Mouse (Mus musculus) heart, embryonic 14.5 days (tissue): Measurements from ENCODE around the gene Cdr2l. TPM values are rescaled to one million over a fixed set of nuclear protein-coding genes. Genes with fewer than 3 reads are reported as not detected.
"Not testable (repeated sequence)": the region's sequence is repeated elsewhere in the genome, so short reads cannot be mapped to it uniquely, and the experiment has no call there.

ENCODE experiments used
- ATAC-seq: fragments of 200-750 bp; cut with Nextera tagmentation; 2 replicates; pipeline ENCODE4 v1.8.0; 2017; ENCODE audit warnings: low read depth, moderate TSS enrichment; ENCODE audit not compliant: insufficient number of reproducible peaks, insufficient read depth, low FRiP score
- H3K27ac ChIP-seq, 2 experiments: fragments of 200-500 bp in 1 of 2; fragments of 300-500 bp in 1 of 2; sonication (generic) in 1 of 2; replicated peaks in 1 of 2; 2 replicates each; pipeline ENCODE4 v1.5.1; 2012 to 2014; ENCODE audit warnings: low read depth in 2 of 2, low read length in 2 of 2, control low read depth in 1 of 2, mild to moderate bottlenecking in 1 of 2, mixed read lengths in 1 of 2; ENCODE audit not compliant: control insufficient read depth in 1 of 2, insufficient read depth in 1 of 2
- H3K27me3 ChIP-seq: fragments of 300-500 bp; sonication (generic); 2 replicates; pipeline ENCODE4 v1.6.1; 2014; ENCODE audit warnings: mild to moderate bottlenecking, low read length, control low read depth; ENCODE audit not compliant: control insufficient read depth, insufficient read depth
- H3K36me3 ChIP-seq: fragments of 300-500 bp; sonication (generic); 2 replicates; pipeline ENCODE4 v1.6.1; 2014; ENCODE audit warnings: mild to moderate bottlenecking, control low read depth, low read length, mixed read lengths; ENCODE audit not compliant: control insufficient read depth, insufficient read depth
- H3K4me1 ChIP-seq, 2 experiments: fragments of 200-500 bp in 1 of 2; fragments of 300-500 bp in 1 of 2; sonication (generic) in 1 of 2; 2 replicates each; pipeline ENCODE4 v1.6.1; 2012 to 2014; ENCODE audit warnings: low read length in 2 of 2, control low read depth in 1 of 2, mixed read lengths in 1 of 2; ENCODE audit not compliant: control insufficient read depth in 2 of 2, insufficient read depth in 2 of 2
- H3K4me2 ChIP-seq: fragments of 300-500 bp; sonication (generic); 2 replicates; pipeline ENCODE4 v1.6.1; 2014; ENCODE audit warnings: mild to moderate bottlenecking, low read length
- H3K4me3 ChIP-seq, 2 experiments: fragments of 200-500 bp in 1 of 2; fragments of 300-500 bp in 1 of 2; sonication (generic) in 1 of 2; 2 replicates each; pipeline ENCODE4 v1.5.1; 2012 to 2014; ENCODE audit warnings: low read length in 2 of 2, mild to moderate bottlenecking in 2 of 2, control low read depth in 1 of 2, low read depth in 1 of 2, moderate library complexity in 1 of 2; ENCODE audit not compliant: control insufficient read depth in 1 of 2, insufficient read depth in 1 of 2
- H3K9ac ChIP-seq: fragments of 300-500 bp; sonication (generic); 2 replicates; pipeline ENCODE4 v1.6.1; 2014; ENCODE audit warnings: mild to moderate bottlenecking, low read length
- H3K9me3 ChIP-seq: fragments of 300-500 bp; sonication (generic); 2 replicates; pipeline ENCODE4 v1.6.1; 2016; ENCODE audit warnings: low read length, control low read depth; ENCODE audit not compliant: control insufficient read depth
- WGBS: fragments of 180-500 bp; shearing (Covaris S2); extraction: QIAGEN DNeasy Blood & Tissue Kit; methylation state at CpG from one replicate; pipeline ENCODE4 v1.1.7; 2014; 5-methylcytosine and 5-hydroxymethylcytosine counted together
- polyA plus RNA-seq: library from polyadenylated mRNA; unstranded; fragments of >200 nt; fragmentation: Nextera tagmentation; extraction: Ambion mirVana; gene quantifications from 2 replicates; pipeline ENCODE4 v1.2.1, GENCODE M21; 2014

Gene Cdr2l
- polyA plus RNA-seq, 1 experiment from 2014 or later, result 10.5 TPM

DNA sequence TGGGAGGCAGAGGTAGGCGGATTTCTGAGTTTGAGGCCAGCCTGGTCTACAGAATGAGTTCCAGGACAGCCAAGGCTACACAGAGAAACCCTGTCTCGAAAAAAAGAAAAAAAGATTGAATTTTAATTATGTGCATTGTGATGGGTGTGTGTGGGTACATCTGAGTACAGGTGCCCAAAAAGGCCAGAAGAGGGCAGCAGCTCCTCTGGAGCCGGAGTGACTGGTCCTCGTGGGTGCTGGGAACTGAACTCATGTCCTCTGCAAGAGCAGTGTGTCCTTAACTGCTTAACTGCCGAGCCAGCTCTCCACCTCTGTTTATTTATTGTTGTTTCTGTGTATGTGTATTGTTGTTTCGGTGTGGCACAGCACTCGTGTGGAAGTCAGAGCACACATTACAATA lies 3.9 kb upstream of the Cdr2l start:
- no peak overlapping the region for H3K4me2 ChIP-seq
- peaks cover 11 to 20% of the 10 kb centered on the region in 2 experiments for H3K4me1 ChIP-seq
- H3K36me3 ChIP-seq, result no peaks in the 10 kb centered on the region
- H3K27me3 ChIP-seq, result peaks cover 19% of the 10 kb centered on the region; the same call in 1 of the 2 replicates
- no peak for ATAC-seq
- WGBS, result 86% methylated on average over 7 of the region's 7 CpGs
- H3K4me3 ChIP-seq, result no peak overlapping the region
- no peaks in the 10 kb centered on the region for H3K9me3 ChIP-seq
- no peak overlapping the region for H3K27ac ChIP-seq
- H3K9ac ChIP-seq, result no peak overlapping the region

DNA sequence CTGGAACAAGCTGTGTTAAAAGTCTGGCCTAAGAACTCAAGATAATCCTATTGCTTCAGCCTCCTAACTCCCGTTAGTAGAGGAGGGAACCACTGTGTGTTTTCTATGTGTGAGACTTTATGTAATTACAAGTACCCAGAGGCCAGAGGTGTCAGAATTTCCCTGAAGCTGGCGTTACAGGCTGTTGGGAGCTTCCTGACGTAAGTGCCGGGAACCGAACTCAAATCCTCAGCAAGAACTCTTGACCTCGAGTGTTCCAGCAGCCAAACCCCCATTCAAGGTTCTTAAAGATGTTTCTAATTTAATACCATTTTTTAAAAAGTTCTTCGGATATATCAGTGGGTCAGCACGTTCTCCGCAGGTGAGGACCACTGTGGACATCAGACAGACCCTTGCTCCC lies 440 bp upstream of the Cdr2l start:
- no peaks in the 10 kb centered on the region for H3K36me3 ChIP-seq
- 11% methylated on average over 9 of the region's 9 CpGs for WGBS
- peak overlapping the region; percentile 76 for H3K4me2 ChIP-seq
- no peaks in the 10 kb centered on the region for H3K9me3 ChIP-seq
- ATAC-seq, result no peak
- peak overlapping the region; percentile 28 to 68; a peak in 3 of 4 replicates for H3K27ac ChIP-seq
- H3K4me3 ChIP-seq, result peak overlapping the region; percentile 74 to 79
- H3K27me3 ChIP-seq, result peaks cover 6% of the 10 kb centered on the region; the same call in 1 of the 2 replicates
- peaks cover 18 to 34% of the 10 kb centered on the region in 2 experiments for H3K4me1 ChIP-seq
- peak overlapping the region; percentile 86 for H3K9ac ChIP-seq

GRCm38 (mm10) chr11:115382891-115383290 lies 1.2 kb downstream of the Cdr2l start:
- Histone ChIP-seq H3K27me3 (peaks cover 6% of the 10 kb centered on the region; the same call in 1 of the 2 replicates), H3K9me3 (no peaks in the 10 kb centered on the region), H3K9ac (peak overlapping the region; percentile 86), H3K4me3 (peak overlapping the region; percentile 74 to 79), H3K27ac (peak overlapping the region in 1 of 2 experiments; percentile 70; a peak in 1 of 4 replicates), H3K36me3 (no peaks in the 10 kb centered on the region), H3K4me1 (peaks cover 18 to 34% of the 10 kb centered on the region in 2 experiments), H3K4me2 (peak overlapping the region; percentile 76)
- 13% methylated on average over 5 of the region's 5 CpGs for WGBS
- no peak for ATAC-seq

GRCm38 (mm10) chr11:115383701-115384474 lies 2.2 kb downstream of the Cdr2l start:
- no peak for ATAC-seq
- 50% methylated on average over 16 of the region's 16 CpGs for WGBS
- H3K4me3 ChIP-seq, result peak overlapping the region in 1 of 2 experiments; percentile 74; a peak in 1 of 4 replicates
- 0 out of 2 replicates have a peak overlapping the region, but pooled peaks have one; percentile 8 for H3K9ac ChIP-seq
- H3K36me3 ChIP-seq, result no peaks in the 10 kb centered on the region
- peak overlapping the region; percentile 3 to 19; a peak in 1 of 4 replicates for H3K27ac ChIP-seq
- H3K4me1 ChIP-seq, result peaks cover 18 to 34% of the 10 kb centered on the region in 2 experiments
- no peaks in the 10 kb centered on the region for H3K9me3 ChIP-seq
- H3K4me2 ChIP-seq, result peak overlapping the region; percentile 76
- H3K27me3 ChIP-seq, result peaks cover 6% of the 10 kb centered on the region; the same call in 1 of the 2 replicates

GRCm38 (mm10) chr11:115384587-115384986 lies 2.9 kb downstream of the Cdr2l start:
- Histone ChIP-seq H3K27ac (0 out of 4 replicates have a peak overlapping the region, but pooled peaks of 1 of the 2 experiments have one; percentile 3), H3K9ac (peak overlapping the region; percentile 21; the same call in 1 of the 2 replicates), H3K27me3 (peaks cover 6% of the 10 kb centered on the region; the same call in 1 of the 2 replicates), H3K9me3 (no peaks in the 10 kb centered on the region), H3K4me2 (peak overlapping the region; percentile 76; the same call in 1 of the 2 replicates), H3K4me3 (no peak overlapping the region), H3K4me1 (peaks cover 18 to 34% of the 10 kb centered on the region in 2 experiments), H3K36me3 (no peaks in the 10 kb centered on the region)
- WGBS, result 71% methylated on average over 5 of the region's 5 CpGs
- ATAC-seq, result no peak

- H3K27ac ChIP-seq, H3K4me2 ChIP-seq, ATAC-seq, H3K9ac ChIP-seq, H3K9me3 ChIP-seq, H3K4me3 ChIP-seq, H3K27me3 ChIP-seq: not testable (repeated sequence)
- Histone ChIP-seq H3K36me3 (peaks cover 17% of the 10 kb centered on the region), H3K4me1 (peaks cover 15 to 28% of the 10 kb centered on the region in 2 experiments)
- WGBS, result 74% methylated on average over 3 of the region's 3 CpGs
These were observed 5.1 kb downstream of the Cdr2l start for GRCm38 (mm10) chr11:115386859-115387258.

GRCm38 (mm10) chr11:115391358-115391757 lies 9.6 kb downstream of the Cdr2l start:
- WGBS, result 84% methylated on average over 7 of the region's 7 CpGs
- Histone ChIP-seq H3K9ac (no peak overlapping the region), H3K36me3 (peaks cover 49% of the 10 kb centered on the region)

More at GRCm38 (mm10) chr11:115391358-115391757, 9.6 kb downstream of the Cdr2l start:
- Histone ChIP-seq H3K4me2 (no peak overlapping the region), H3K4me1 (peaks cover 5 to 6% of the 10 kb centered on the region in 2 experiments; a peak in 2 of 4 replicates), H3K27ac (no peak overlapping the region), H3K9me3 (no peaks in the 10 kb centered on the region), H3K27me3 (no peaks in the 10 kb centered on the region), H3K4me3 (no peak overlapping the region)
- ATAC-seq, result no peak
